Mouse (Mus musculus): ENCODE measurements around the gene Cpm. TPM values are rescaled to one million over a fixed set of nuclear protein-coding genes. Genes with fewer than 3 reads are reported as not detected.
A peak's percentile ranks its signal among the peaks of the same experiment; 100 is the strongest.

The Cpm gene
- polyA plus RNA-seq, 1 experiment from 2014 or later: 32.8 TPM

DNA sequence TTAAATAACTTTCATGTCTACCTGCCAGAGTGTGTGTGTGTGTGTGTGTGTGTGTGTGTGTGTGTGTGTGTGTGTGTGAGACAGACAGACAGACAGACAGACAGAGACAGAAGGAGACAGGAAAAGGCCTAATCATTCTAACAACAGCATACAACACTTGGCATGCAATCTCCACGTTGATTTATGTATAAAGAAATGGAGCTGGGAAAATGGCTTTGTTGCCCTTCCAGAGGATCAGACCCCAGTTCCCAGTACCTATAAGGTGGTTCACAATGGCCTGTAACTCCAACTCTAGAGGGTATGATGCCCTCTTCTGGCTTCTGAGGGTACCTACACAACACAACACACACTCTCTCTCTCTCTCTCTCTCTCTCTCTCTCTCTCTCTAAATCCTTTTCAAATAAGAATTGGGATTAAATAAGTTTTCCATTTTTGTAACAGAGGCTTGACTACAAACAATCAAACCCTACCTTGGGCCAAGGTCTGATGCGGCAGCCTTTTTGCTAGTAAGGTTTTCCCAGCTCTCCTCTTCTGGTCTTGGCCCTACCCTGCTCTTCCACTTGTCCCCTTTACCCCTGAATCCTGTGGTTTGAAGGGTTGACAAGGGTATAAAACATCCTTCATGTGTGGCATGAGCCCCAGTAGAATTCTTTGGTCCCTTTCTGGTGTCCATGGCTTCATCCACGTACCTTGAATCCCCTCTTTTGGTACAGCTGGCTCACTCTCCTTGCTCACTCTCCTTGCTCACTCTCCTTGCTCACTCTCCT, 6.7 kb downstream of the Cpm start:
- Histone ChIP-seq H3K4me1 (replicated peaks; ENCODE audit: control insufficient read depth, insufficient read depth, low read length) (no peaks in the 10 kb centered on the region), H3K36me3 (ENCODE audit: control insufficient read depth, insufficient read depth) (no peaks in the 10 kb centered on the region), H3K27ac (ENCODE audit: low read depth, low read length) (no peak overlapping the region), H3K9me3 (ENCODE audit: control insufficient read depth) (no peaks in the 10 kb centered on the region), H3K4me2 (replicated peaks; ENCODE audit: low read depth) (no peak overlapping the region), H3K4me3 (ENCODE audit: low read depth, low read length) (no peak overlapping the region), H3K9ac (ENCODE audit: low read depth, low read length) (no peak overlapping the region), H3K27me3 (replicated peaks; ENCODE audit: control insufficient read depth, insufficient read depth, low read length) (no peaks in the 10 kb centered on the region)
- no peak for ATAC-seq
- TF ChIP-seq CTCF (IDR thresholded peaks at IDR 0.05; ENCODE audit: low read depth): 0 out of 2 replicates have a peak, but pooled peaks have one; percentile 21
- WGBS: 92% methylated on average over 3 of the region's 3 CpGs

DNA sequence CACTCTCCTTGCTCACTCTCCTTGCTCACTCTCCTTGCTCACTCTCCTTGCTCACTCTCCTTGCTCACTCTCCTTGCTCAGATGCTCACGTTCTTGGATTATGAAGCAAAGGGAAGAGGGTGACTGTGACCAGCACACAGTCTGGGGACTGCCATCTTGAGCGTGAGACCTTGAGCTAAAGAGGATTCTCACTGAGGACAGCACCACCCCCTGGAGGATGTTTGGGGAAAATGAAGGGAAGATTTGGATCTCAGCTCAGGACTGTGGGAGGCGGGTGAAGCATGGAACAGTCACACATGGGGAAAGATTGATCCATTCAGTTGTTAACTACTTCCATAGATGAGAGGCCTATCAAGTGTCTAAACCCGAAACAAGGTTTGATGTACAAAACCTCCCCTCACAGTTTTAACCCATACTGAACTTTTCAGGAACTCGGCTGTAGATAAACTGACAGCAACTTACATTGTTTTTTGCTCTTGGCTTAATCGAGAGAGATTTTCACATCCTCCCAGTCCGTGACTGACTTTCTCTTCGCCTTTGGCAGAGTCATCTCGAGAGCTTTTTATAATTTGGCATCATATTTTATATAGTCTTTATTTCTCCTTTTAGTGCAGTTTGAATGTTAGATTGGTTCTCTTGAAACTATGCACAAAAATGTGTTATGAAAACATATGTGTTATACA, 7.9 kb downstream of the Cpm start:
- Histone ChIP-seq H3K4me2 (replicated peaks; ENCODE audit: low read depth) (no peak overlapping the region), H3K27me3 (replicated peaks; ENCODE audit: control insufficient read depth, insufficient read depth, low read length) (no peaks in the 10 kb centered on the region), H3K4me3 (ENCODE audit: low read depth, low read length) (no peak overlapping the region), H3K9ac (ENCODE audit: low read depth, low read length) (no peak overlapping the region), H3K4me1 (replicated peaks; ENCODE audit: control insufficient read depth, insufficient read depth, low read length) (no peaks in the 10 kb centered on the region), H3K36me3 (ENCODE audit: control insufficient read depth, insufficient read depth) (no peaks in the 10 kb centered on the region), H3K9me3 (ENCODE audit: control insufficient read depth) (no peaks in the 10 kb centered on the region), H3K27ac (ENCODE audit: low read depth, low read length) (no peak overlapping the region)
- 75% methylated on average over 9 of the region's 9 CpGs for WGBS
- ATAC-seq: no peak
- TF ChIP-seq CTCF (IDR thresholded peaks at IDR 0.05; ENCODE audit: low read depth): peak; percentile 68

DNA sequence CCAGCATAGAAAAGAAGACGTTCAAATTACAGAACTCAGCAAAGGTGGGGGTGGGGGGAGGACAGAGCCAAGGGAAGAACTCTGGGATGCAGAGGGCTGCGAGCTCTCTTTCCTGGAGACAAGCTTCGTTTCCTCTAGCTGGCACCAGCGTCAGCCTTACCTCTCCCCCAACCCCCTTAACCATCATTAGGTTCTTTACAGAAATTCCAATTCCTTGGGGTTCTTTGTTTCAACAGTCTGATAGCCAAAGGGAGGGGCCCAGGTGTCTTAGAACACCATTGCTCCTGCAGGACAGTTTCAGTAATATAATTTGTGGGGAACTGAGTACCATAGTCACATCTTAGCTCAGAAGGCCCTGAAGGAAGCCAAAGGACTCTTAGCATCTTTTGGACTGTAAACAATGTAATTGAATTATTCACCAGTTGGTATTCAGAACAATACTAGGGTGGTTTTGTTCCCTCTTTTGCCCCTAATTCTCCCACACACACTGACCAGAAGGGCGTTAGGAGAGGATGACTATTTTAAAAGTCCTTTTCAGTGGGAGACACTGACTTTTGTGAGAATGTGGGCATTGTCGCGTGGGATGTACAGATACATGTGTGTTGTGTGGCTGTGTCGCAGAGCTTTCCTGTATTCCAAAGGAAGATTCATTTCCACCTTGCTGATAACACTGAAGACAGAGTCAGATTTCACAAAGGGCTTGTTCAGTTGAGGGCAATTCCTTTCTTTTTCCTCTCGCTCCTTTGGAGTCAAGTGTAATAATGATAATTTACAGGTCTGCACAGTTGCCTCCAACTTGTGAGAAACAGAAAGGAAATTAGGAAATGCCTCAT, 8.7 kb downstream of the Cpm start:
- ATAC-seq: no peak
- Histone ChIP-seq H3K4me2 (replicated peaks; ENCODE audit: low read depth) (no peak overlapping the region), H3K36me3 (ENCODE audit: control insufficient read depth, insufficient read depth) (no peaks in the 10 kb centered on the region)

DNA sequence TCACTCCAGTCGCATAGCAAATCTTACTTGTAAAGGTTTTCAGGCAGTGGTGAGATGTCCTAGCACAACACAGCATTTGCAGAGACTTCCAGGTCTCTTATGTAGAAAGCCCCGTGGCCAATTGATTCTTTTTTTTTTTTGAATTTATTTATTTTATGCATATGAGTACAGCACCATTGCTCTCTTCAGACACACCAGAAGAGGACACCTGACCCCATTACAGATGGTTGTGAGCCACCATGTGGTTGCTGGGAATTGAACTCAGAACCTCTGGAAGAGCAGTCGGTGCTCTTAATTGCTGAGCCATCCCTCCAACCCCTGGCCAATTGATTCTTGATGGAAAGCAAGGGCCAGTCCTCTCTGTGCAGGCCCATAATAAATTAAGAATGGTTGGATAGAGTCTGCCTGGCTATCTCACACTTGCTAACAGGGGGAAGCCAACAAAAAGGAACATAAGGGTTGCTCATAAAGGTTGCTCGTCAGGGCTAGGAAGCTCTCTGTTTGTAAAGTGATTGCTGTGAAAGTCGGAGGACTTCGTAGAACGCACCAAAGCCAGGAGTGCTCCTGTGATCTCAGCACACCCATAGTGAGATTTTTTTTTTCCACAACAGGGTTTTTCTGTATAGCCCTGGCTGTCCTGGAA, 9.4 kb downstream of the Cpm start:
- ATAC-seq: no peak
- no peak overlapping the region for H3K27ac ChIP-seq (ENCODE audit: low read depth, low read length)
- no peak overlapping the region for H3K9ac ChIP-seq (ENCODE audit: low read depth, low read length)
- TF ChIP-seq CTCF (IDR thresholded peaks at IDR 0.05; ENCODE audit: low read depth): no peak
- no peak overlapping the region for H3K4me3 ChIP-seq (ENCODE audit: low read depth, low read length)
- no peaks in the 10 kb centered on the region for H3K9me3 ChIP-seq (ENCODE audit: control insufficient read depth)
- WGBS: 91% methylated on average over 7 of the region's 7 CpGs
- no peaks in the 10 kb centered on the region for H3K36me3 ChIP-seq (ENCODE audit: control insufficient read depth, insufficient read depth)
- H3K27me3 ChIP-seq (replicated peaks; ENCODE audit: control insufficient read depth, insufficient read depth, low read length): no peaks in the 10 kb centered on the region
- no peaks in the 10 kb centered on the region for H3K4me1 ChIP-seq (replicated peaks; ENCODE audit: control insufficient read depth, insufficient read depth, low read length)
- no peak overlapping the region for H3K4me2 ChIP-seq (replicated peaks; ENCODE audit: low read depth)

More for the DNA sequence above, 8.7 kb downstream of the Cpm start:
- no peak for TF ChIP-seq CTCF (IDR thresholded peaks at IDR 0.05; ENCODE audit: low read depth)
- Histone ChIP-seq H3K9me3 (ENCODE audit: control insufficient read depth) (no peaks in the 10 kb centered on the region), H3K4me1 (replicated peaks; ENCODE audit: control insufficient read depth, insufficient read depth, low read length) (no peaks in the 10 kb centered on the region), H3K27me3 (replicated peaks; ENCODE audit: control insufficient read depth, insufficient read depth, low read length) (no peaks in the 10 kb centered on the region), H3K27ac (ENCODE audit: low read depth, low read length) (no peak overlapping the region), H3K9ac (ENCODE audit: low read depth, low read length) (no peak overlapping the region), H3K4me3 (ENCODE audit: low read depth, low read length) (no peak overlapping the region)
- WGBS: 75% methylated on average over 9 of the region's 9 CpGs

DNA sequence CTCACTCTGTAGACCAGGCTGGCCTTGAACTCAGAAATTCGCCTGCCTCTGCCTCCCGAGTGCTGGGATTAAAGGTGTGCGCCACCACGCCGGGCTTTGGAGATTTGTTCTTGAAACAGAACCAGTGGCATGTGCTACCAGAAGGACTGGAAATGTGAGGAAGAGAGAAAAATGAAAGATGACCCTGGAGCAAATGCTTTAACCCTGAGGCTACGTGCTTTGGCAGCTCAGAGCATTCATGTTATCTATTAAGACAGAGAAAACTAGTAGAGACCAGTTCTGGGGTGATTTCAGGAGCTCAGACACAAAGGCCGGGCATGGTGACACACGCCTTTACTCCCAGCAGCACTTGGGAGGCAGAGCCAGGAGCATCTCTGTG, 9.9 kb downstream of the Cpm start:
- TF ChIP-seq CTCF (IDR thresholded peaks at IDR 0.05; ENCODE audit: low read depth): no peak
- Histone ChIP-seq H3K27me3 (replicated peaks; ENCODE audit: control insufficient read depth, insufficient read depth, low read length) (no peaks in the 10 kb centered on the region), H3K4me1 (replicated peaks; ENCODE audit: control insufficient read depth, insufficient read depth, low read length) (no peaks in the 10 kb centered on the region), H3K9ac (ENCODE audit: low read depth, low read length) (no peak overlapping the region), H3K4me3 (ENCODE audit: low read depth, low read length) (no peak overlapping the region), H3K4me2 (replicated peaks; ENCODE audit: low read depth) (no peak overlapping the region), H3K27ac (ENCODE audit: low read depth, low read length) (no peak overlapping the region), H3K9me3 (ENCODE audit: control insufficient read depth) (no peaks in the 10 kb centered on the region), H3K36me3 (ENCODE audit: control insufficient read depth, insufficient read depth) (no peaks in the 10 kb centered on the region)
- ATAC-seq: no peak
- WGBS: 84% methylated on average over 8 of the region's 8 CpGs

Measured in intestine, postnatal 0 days (tissue).